Mouse (Mus musculus) small intestine, adult 2 months (tissue): ENCODE data around the gene Olfr486. TPM values are rescaled to one million over a fixed set of nuclear protein-coding genes. Genes with fewer than 3 reads are reported as not detected.
"Not testable (repeated sequence)": the region's sequence is repeated elsewhere in the genome, so short reads cannot be mapped to it uniquely, and the experiment has no call there.

Experiments used
- H3K27ac ChIP-seq: fragments of 200-500 bp; 2 replicates; pipeline ENCODE4 v1.5.1; 2012; ENCODE audit warnings: low read depth, low read length, control low read depth, inconsistent platforms; ENCODE audit not compliant: insufficient read depth
- H3K27me3 ChIP-seq: fragments of 200-500 bp; 2 replicates; pipeline ENCODE4 v1.6.1; 2012; ENCODE audit warnings: mild to moderate bottlenecking, moderate library complexity, low read length, inconsistent platforms; ENCODE audit not compliant: control insufficient read depth, insufficient read depth
- H3K36me3 ChIP-seq: fragments of 200-500 bp; 2 replicates; pipeline ENCODE4 v1.6.1; 2012; ENCODE audit warnings: mild to moderate bottlenecking, low read length, control low read depth, inconsistent platforms; ENCODE audit not compliant: control insufficient read depth, insufficient read depth
- H3K4me1 ChIP-seq: fragments of 200-500 bp; 2 replicates; pipeline ENCODE4 v1.6.1; 2012; ENCODE audit warnings: low read length, inconsistent platforms, mixed read lengths; ENCODE audit not compliant: control insufficient read depth, insufficient read depth, insufficient read length
- H3K4me3 ChIP-seq: fragments of 200-500 bp; 2 replicates; pipeline ENCODE4 v1.5.1; 2012; ENCODE audit warnings: low read depth, mild to moderate bottlenecking, control low read depth, inconsistent platforms, low read length, moderate library complexity
- CTCF ChIP-seq: fragments of 200-500 bp; IDR thresholded peaks from 2 replicates; pipeline ENCODE4 v1.5.1; 2012; ENCODE audit warnings: low read depth, mild to moderate bottlenecking, control low read depth, inconsistent platforms, low read length, moderate library complexity, mixed read lengths; ENCODE audit not compliant: insufficient replicate concordance, insufficient read length; ENCODE audit errors: extremely low read depth
- POLR2A ChIP-seq: fragments of 200-500 bp; IDR thresholded peaks from 2 replicates; pipeline ENCODE4 v1.6.1; 2012; ENCODE audit warnings: low read depth, mild to moderate bottlenecking, control low read depth, inconsistent platforms, low read length, moderate library complexity
- whole genome bisulfite sequencing: fragments of 180-500 bp; shearing (Covaris S2); methylation state at CpG from one replicate; pipeline ENCODE4 v1.1.7; 2018; 5-methylcytosine and 5-hydroxymethylcytosine counted together
- polyA plus RNA-seq: library from polyadenylated mRNA; depleted of rRNA; stranded (reverse); fragments of >200 nt; gene quantifications from 2 replicates; pipeline ENCODE4 v1.2.3, GENCODE M21; 2012; rRNA removed

The Olfr486 gene
- polyA plus RNA-seq, result not detected in 2 replicates

- 84% methylated on average over 1 of the region's 1 CpGs for whole genome bisulfite sequencing
- not testable (repeated sequence) for H3K4me3 ChIP-seq, H3K27ac ChIP-seq
These were observed at the start of gene Olfr486 for GRCm38 (mm10) chr7:108172642-108173041. Gene Olfr486 (minus strand): TSS chr7:108172742.

GRCm38 (mm10) chr7:108214536-108214935, 42.0 kb upstream of the Olfr486 start, which contains the start of gene Olfr487:
Gene Olfr487 (minus strand): TSS chr7:108214636.
- not testable (repeated sequence) for H3K27me3 ChIP-seq

More at GRCm38 (mm10) chr7:108172642-108173041, at the start of gene Olfr486:
- H3K4me1 ChIP-seq, H3K36me3 ChIP-seq, H3K27me3 ChIP-seq: not testable (repeated sequence)

GRCm38 (mm10) chr7:108196938-108197337, 24.4 kb upstream of the Olfr486 start:
- 70% methylated on average over 6 of the region's 6 CpGs for WGBS

More at GRCm38 (mm10) chr7:108214536-108214935, 42.0 kb upstream of the Olfr486 start, which contains the start of gene Olfr487:
- H3K4me1 ChIP-seq, H3K36me3 ChIP-seq, H3K4me3 ChIP-seq, H3K27ac ChIP-seq: not testable (repeated sequence)

GRCm38 (mm10) chr7:108196337-108196736, 23.8 kb upstream of the Olfr486 start:
- not testable (repeated sequence) for H3K27ac ChIP-seq

More at GRCm38 (mm10) chr7:108196938-108197337, 24.4 kb upstream of the Olfr486 start:
- H3K4me1 ChIP-seq, result no peaks in the 10 kb centered on the region
- TF ChIP-seq POLR2A, result no peak
- TF ChIP-seq CTCF, result no peak
- no peaks in the 10 kb centered on the region for H3K36me3 ChIP-seq
- H3K4me3 ChIP-seq, result no peak overlapping the region
- H3K27ac ChIP-seq, result no peak overlapping the region
- no peaks in the 10 kb centered on the region for H3K27me3 ChIP-seq

GRCm38 (mm10) chr7:108192714-108193113, 20.2 kb upstream of the Olfr486 start:
- not testable (repeated sequence) for H3K27ac ChIP-seq, H3K27me3 ChIP-seq, H3K36me3 ChIP-seq, H3K4me3 ChIP-seq, H3K4me1 ChIP-seq
- WGBS, result 53% methylated on average over 1 of the region's 1 CpGs

More at GRCm38 (mm10) chr7:108196337-108196736, 23.8 kb upstream of the Olfr486 start:
- not testable (repeated sequence) for H3K27me3 ChIP-seq, H3K36me3 ChIP-seq, H3K4me3 ChIP-seq, H3K4me1 ChIP-seq
- WGBS, result 60% methylated on average over 3 of the region's 3 CpGs

- not testable (repeated sequence) for H3K4me3 ChIP-seq, H3K4me1 ChIP-seq, H3K36me3 ChIP-seq, H3K27ac ChIP-seq, H3K27me3 ChIP-seq
- WGBS, result 53% methylated on average over 2 of the region's 2 CpGs
These were observed 18.7 kb upstream of the Olfr486 start for GRCm38 (mm10) chr7:108191196-108191595.

- H3K27me3 ChIP-seq, H3K27ac ChIP-seq, H3K36me3 ChIP-seq, H3K4me1 ChIP-seq, H3K4me3 ChIP-seq: not testable (repeated sequence)
- WGBS, result 89% methylated on average over 2 of the region's 2 CpGs
These were observed 12.7 kb upstream of the Olfr486 start for GRCm38 (mm10) chr7:108185237-108185636.

- not testable (repeated sequence) for H3K27me3 ChIP-seq, H3K4me1 ChIP-seq, H3K27ac ChIP-seq, H3K4me3 ChIP-seq, H3K36me3 ChIP-seq
- 73% methylated on average over 3 of the region's 3 CpGs for WGBS
These were observed 11.9 kb upstream of the Olfr486 start for GRCm38 (mm10) chr7:108184401-108184800.

- TF ChIP-seq POLR2A (no peak), CTCF (no peak)
- H3K27me3 ChIP-seq, result no peaks in the 10 kb centered on the region
- no peak within 1 kb of the TSS for H3K4me3 ChIP-seq
- H3K27ac ChIP-seq, result no peak within 1 kb of the TSS
- no peaks in the 10 kb centered on the region for H3K36me3 ChIP-seq
- no peaks in the 10 kb centered on the region for H3K4me1 ChIP-seq
These were observed 12.8 kb downstream of the Olfr486 start, which contains the start of gene Olfr485 for GRCm38 (mm10) chr7:108159771-108160170. Gene Olfr485 (minus strand): TSS chr7:108159871.
